Mouse (Mus musculus) testis, postnatal 14 days (tissue): ENCODE results near the gene Atp5d.

Source experiments
- DNase-seq: peaks from one replicate; pipeline ENCODE4 v3.0.0; 2021; ENCODE audit warnings: low spot score

Gene Atp5d

DNA sequence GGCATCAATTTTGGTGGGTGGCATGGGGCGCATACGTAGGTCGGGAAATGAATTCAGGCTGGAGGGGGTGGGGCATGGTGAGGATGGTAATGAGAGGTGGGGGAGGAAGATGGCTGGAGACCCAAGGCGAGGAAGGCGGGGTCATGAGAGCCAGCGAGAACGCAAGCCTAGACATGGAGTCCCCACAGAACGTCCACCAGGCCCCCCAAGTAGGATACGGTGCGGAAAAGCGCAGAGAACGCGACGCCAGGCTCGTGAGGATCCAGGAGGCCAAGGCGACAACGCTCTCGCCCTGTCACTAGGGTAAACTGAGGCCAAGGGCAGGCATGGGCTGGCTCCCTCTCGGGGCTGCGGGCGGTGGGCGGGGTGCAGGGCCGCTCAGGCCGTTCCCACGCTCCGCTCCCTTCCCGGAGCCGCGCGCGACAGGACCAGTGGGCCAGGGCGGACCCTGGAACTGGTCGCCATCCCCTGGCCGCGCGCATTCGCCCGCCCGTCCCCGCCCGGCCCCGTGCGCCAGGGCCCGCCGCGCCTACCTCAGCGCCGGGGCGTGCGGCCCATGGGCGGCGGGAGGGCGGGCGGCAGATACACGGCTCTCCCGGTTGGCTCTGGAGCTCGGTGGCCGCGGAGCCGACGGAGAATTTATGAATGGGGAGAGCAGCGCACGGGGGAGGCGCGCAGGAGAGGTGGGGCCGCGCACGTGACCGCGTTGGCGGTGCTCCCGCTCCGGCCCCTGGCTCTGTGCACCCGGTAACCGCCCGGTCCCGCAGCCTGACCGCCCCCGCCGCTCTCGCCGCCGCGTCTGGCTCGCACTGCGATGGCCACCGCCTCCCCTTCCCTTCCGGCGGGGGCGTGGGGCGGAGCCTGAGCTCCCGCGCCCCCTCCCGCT is at the start of gene Atp5d:
TSS of gene Atp5d (plus strand) at position 80 of the 886 bp plus-strand sequence.
- DNase-seq, result peak; percentile 69

DNA sequence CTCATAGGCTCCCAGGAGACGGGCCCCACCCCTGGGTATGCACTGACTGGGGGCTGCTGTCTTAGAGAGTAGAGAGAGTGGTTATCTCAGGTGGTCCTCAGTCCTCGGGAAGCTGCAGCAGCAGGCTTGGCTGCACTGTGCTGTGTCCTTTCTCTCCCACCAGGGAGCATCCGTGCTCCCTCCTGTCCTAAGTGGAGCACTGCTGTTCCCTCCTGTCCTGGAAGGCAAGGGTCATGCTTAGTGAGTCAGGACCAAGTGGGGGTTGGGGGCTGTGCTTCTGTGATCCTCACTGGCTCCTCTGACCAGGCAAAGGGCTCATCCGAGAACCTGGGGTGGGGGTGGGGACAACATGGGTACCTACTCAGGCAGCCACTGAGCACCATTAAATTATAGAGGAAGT is 49.3 kb upstream of the Atp5d start:
- DNase-seq, result no peak

DNA sequence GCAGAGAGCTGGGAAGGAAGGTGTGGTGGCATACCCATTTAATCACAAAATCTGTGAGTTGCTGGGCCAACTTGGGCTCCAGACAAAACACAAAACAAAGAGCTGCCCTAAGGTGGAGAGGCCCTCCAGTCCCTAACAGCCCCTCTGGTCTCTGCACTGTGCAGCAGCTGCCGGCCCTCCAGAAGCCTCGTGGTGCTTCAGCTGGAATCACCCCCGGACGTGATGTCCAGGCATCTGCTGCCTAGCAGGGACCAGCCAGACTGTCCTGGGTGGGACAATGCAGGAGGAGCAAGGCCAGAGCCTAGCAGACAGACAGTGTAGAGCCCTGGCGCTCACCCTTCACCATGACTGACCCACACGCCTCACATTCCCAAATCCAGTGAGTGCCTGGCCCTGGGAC is 46.9 kb upstream of the Atp5d start:
- DNase-seq, result no peak

DNA sequence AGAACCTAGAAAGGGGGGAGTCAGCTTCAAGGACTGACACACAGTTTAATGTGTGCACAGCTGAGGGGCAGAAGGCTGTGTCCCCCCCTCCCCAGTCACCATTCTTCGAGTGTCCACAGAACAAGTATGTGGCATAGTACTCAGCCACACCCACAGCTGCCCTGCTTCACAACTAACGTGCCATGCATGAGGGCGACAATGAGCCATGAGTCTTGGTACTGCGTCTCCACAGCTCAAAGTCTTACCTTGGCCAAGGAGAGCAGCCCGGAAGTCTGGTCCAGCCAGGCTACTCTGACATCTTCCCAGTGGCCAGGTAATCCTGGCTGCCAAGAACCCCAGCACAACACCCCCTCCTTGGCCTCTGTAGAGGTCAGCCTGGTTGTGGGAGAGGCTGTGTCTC is 45.7 kb upstream of the Atp5d start:
- DNase-seq, result no peak

DNA sequence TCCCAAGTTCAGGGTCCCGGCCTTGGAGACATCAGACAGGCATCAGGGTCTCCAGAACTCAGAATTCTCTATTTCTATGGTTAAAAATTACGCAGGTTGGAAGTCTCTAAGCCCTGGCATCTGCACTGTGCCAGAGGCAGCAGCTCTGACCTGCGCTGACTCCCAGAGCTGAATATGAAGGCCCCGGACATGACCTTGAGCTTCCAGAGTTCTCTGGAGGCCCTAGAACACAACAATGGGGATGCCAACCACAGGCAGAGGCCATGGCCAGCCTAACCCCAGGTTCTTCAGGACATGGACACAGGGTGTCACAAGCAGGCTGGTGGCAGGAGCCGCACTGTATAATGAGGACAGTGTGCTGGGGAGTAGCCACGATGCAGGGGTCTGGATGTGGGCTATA is 44.3 kb upstream of the Atp5d start:
- DNase-seq, result no peak

DNA sequence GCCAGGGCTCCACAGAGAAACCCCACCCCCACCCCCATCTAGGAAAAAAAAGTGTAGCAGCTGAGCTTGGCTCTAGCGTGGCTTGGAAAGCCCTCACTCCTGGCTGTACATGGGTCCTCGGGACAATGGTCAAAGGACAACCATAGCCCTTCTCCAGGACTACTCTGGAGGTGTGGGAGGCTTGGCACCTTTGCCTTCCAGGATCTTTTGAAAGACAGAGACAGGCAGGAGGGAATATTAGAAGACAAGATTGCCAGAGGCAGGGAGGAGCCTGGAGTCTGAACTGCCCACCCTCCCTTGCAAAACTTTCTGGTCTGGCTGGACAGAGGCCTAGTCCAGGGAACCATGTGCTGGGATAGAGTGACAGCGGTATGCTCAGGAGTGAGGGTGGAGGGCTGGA is 43.7 kb upstream of the Atp5d start:
- DNase-seq, result no peak

DNA sequence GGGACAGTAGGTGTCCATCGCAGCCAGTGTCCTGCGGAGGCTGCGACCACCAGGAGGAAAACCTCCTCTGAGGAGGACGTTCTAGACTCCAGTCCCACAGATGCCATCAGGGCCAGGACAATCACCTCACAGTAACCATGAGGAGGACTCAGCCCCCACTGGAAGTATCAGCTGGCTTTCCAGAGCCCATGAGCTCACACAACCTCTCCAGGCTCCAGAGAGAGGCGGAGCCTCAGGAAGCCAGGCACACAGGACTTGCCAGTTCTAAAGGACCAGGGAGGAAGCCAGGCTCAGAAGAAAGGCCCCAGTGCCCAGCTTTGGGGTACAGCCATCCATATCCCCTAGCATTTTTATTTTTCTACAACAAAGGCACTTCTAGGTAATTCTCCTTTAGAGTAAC is 42.9 kb upstream of the Atp5d start:
- DNase-seq, result no peak

DNA sequence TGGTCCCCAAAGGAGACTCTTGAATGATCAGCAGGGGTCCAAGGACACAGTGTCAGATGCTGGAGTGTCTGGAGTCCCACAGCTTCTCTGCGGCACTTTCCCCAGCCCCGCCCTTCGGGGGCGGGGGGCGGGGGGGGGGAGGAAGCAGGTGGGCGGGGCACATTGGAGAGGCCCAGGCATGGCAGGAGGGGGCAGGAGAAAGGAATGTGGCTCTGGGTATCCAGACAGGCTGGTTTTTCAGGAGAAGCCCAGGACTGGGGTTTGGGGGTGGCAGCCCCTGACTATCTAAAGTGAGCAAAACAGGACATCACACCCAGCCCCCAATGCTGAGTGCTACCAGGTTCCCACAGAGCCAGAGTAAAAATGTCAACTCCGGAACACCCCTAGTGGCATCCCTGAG is 41.2 kb upstream of the Atp5d start:
- DNase-seq, result no peak

DNA sequence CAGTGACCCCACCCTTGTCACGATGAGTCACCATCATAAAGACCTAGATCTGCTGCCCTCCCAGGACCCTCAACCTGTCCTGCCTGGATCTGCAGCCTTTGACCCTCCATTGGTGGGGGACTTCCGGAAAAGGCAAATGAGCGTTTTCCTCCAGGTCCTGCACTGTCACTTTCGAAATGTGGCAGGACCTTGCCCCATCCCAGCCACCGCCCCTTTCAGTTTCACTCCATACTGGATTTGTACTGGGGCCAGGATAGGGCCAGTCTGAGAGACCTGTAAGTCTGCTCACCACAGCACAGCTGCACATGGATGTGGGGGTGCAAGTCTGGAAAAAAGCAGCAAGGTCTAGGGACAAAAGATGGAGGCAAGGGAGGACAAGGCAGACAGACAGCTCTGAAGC is 39.8 kb upstream of the Atp5d start:
- DNase-seq, result no peak

DNA sequence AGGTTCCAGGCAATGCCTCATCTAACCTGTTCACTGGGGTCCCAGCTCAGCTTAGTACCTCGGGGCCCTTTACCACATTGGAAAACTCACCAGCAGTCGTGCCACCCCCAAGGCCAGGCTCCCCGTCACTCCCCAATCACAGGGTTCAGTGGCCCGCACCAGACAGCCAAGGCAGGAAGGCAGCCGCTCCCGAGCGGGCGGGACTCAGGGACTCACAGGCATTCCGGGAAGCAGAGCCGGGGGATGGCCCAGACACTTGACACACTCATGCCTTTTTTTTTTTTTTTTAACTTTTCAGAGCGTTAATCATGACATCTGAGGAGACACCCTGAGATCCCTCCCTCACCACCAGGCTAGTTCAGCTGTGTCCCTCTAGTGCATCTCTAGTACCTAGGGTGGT is 37.5 kb upstream of the Atp5d start:
- DNase-seq, result no peak

DNA sequence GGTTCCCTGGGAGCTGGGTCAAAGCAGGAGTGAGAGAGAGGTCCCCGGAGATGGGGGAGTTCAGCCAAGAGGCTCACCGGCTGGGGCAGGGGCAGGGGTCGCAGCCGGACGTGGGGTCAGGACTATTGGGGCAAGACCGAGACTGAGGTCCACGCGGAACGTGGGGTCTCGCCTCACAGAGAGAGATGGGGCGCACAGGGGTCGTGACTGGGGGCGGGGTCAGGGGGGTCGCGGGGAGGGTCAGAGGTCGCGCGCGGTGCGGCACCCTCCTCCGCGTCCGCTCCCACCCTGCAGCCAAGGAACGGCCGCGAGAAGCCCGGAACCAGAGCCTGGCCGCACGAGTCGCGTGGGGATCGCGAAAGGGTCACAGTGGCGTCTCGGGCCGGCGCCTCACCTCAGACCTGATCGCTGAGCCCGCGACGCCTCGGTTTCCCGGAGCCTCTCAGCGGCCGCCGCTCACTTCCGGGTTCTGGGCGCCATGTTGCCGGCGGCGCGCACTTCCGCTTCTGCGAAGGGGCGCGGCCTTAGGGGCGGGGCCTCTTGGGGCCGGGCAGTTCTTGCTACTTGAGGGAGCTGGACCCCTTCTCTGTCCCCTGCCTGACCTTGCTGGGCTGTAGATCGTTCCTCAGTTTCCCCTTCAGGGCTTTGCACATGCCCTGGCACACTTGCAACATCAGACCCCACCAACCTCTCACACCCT is 36.1 kb upstream of the Atp5d start:
- peak; percentile 86 for DNase-seq

DNA sequence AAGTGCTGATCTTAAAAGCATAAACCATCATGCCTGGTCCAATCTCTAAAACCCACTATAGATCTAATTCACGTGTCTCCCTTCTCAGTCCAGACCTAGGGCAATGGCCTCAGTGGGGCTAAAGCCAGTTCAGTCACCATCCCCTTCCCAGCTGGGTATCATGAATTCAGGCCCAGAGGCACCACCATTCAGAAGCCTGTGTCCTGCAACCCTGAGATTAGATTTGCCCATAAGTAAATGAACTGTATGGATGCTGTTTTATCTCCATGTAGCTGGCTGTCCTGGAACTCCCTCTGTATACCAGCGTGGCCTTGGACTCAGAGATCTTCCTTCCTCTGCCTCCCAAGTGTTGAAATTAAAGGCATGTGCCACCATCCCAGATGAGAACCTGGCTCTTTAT is 35.4 kb upstream of the Atp5d start:
- no peak for DNase-seq

DNA sequence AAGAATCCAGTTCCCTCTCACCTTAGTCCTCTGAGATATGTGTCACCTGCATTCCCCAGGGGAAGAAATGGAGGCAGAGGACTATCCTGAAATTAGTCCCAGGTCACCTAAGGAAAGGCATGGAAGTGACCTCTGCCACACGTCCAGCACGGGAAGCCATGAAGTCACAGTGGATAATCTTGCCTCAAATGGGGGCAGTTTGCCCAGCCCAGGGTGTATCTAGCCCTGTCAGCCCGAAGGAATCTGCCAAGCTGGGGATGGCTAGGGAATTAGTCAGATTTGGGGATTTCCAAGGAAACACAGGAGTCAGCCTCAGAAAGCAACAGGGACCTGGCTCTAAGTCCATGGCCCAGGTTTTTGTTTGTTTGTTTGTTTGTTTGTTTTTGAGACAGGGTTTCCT is 34.3 kb upstream of the Atp5d start:
- no peak for DNase-seq

DNA sequence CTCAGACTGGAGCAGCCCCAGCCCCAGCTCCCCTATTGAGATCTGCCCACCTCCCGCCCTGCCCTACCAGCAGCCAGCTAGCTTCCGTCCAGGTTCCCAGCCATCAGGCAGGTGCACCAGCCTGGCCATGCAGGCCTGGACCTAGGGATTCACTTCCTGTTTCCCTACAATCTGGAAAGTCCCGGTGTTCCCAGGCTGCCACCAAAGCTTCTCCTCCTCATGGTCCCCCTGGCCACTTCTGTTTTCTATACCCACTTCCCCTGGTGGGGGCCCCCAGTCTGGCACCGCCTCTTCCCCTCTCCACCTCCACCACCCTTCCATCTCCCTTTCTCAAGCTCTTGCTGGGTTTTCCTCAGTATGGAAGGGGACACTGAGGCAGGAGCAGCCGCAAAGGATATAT is 33.0 kb upstream of the Atp5d start, which contains the start of gene Sbno2:
TSS of gene Sbno2 (minus strand) at position 112 of the 400 bp plus-strand sequence.
- no peak for DNase-seq

DNA sequence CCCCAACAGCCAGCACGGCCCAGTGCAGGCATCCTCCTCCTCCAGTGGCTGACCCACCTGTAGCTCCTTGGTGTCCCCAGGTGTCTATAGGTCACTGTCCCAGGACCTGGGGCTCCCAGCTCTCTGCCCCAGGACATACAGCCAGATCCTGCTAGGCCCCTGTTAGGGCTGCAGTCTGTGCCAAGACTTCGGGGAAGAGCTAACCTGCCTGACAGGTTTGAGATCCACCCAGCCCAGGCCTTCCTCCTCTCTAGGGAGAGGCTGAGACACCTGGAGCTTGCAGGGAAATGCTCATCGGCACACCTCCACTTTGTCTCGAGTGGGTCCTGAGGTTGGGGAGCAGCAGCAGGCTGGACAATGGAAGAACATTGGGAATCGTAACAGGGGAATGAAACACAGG is 32.5 kb upstream of the Atp5d start:
- no peak for DNase-seq

DNA sequence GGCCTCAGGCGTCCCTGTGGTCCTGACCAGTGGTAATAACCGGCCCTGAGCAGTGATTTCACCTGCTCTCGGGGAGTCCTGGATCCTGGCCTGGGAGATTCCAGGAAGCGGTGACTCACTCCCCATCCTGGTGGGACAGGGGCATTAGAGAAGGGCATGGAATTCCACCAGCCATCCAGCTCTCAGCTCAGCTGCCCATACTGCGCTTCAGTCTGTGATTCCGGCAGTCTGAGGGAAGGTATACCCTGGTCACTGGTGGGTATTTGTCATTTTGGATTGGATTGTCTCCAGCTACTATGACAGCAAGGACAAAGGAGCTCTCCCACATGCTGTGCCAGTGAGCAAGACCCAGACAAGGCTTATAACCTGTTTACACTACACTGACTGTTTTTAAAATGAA is 30.8 kb upstream of the Atp5d start:
- DNase-seq, result no peak

DNA sequence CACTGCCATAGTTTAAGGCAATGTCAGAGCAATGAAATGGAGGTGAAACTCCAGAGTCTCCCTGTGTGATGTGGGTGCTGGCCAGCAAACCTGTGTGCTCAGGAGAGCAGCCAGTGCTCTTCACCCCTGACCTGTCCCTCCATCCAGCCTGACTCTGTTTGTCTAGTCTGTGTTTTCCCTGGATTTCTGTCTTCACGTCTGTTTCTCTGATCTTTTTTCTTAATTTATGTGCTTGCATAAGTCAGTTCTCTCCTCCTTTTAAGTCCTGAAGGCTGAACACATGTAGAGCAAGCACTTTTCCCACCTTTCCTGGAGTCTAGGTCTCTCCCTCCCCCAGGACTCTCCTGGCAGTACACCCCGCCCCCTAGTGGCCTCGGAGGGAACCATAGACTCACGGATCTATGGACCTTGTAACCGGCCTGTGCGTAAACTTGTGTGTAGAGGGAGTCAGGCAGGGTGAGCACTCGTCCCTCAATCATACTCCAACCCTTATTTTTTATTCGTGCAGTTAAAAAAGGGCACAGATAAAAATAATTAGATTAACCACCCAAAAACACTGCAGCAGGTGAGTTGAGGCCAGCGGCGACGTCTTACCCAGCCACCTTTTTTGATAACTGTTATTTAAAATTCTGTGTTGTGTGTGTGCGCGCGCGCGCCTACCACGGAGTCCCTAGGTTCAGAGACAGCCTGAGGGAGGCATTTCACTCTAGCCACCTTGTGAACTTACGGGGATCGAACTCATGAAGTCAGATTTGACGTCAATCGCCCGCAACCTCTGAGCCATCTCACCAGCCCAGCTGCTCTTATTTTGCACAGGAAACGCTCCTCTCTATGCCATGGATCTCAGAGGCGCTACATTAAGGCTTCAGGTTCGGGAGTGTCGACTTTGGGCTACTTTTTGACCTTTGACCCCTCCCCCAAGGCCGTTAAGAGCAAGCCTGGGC is 23.8 kb upstream of the Atp5d start:
- DNase-seq, result peak; percentile 87

DNA sequence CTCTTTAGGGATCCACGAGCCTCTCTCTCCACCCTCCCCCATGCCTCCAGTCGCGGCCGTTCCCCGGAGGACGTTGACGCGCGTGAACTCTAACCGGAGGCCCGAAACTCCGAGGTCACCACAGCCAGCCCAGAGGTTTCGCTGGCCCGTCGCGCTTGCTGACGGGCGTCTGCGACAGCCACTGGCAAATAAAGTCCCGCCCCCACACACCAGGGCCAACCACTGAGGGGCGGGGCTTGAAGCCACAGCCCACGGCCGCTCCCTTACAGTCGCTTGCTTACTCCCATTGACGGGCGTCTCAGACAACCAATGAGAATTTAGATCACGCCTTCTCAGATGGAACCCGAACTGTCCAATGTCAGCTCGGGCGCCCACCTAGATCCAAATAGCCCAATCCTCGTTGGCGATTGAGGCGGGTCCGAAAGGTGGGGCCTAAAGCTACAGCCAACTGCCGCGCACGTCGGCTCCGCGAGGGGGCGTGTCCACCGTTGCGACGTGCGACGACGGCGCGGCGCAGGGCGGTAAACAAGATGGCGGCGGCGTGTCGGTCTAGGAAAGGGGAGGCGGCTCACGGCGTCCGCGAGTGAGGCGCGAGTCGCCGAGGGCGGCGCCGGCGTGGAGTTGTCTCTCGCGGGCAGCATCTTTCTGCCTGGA is 23.0 kb upstream of the Atp5d start, which contains the start of gene Stk11:
TSS of gene Stk11 (plus strand) at position 514 of the 654 bp plus-strand sequence.
- peak; percentile 100 for DNase-seq

DNA sequence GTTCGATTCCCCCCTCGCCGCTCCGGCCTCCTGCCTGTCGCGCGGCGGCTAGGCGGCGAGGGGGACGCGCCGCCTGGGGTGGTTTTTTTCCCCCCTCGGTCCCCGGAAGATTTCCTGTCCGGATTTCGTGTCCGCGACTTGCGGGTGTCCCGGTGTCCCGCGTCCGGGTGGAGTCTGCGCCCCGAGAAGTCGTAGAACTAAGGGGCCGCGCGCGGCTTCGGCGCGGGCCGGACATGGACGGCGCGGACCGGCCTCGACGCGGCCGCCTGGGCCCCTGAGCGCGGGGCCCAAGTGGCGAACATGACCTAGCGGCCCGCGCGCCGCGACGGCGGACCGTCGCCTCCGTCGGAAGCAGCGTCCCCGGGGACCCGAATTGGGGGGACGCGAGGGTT is 22.5 kb upstream of the Atp5d start:
- DNase-seq, result peak; percentile 87

DNA sequence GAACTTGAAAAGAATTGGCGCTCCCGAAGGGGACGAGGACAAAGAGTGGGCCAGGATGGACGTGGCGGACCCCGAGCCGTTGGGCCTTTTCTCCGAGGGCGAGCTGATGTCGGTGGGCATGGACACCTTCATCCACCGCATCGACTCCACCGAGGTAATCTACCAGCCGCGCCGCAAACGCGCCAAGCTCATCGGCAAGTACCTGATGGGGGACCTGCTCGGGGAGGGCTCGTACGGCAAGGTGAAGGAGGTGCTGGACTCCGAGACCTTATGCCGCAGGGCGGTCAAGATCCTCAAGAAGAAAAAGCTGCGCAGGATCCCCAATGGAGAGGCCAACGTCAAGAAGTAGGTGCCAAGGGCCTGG is 21.9 kb upstream of the Atp5d start:
- DNase-seq, result no peak

DNA sequence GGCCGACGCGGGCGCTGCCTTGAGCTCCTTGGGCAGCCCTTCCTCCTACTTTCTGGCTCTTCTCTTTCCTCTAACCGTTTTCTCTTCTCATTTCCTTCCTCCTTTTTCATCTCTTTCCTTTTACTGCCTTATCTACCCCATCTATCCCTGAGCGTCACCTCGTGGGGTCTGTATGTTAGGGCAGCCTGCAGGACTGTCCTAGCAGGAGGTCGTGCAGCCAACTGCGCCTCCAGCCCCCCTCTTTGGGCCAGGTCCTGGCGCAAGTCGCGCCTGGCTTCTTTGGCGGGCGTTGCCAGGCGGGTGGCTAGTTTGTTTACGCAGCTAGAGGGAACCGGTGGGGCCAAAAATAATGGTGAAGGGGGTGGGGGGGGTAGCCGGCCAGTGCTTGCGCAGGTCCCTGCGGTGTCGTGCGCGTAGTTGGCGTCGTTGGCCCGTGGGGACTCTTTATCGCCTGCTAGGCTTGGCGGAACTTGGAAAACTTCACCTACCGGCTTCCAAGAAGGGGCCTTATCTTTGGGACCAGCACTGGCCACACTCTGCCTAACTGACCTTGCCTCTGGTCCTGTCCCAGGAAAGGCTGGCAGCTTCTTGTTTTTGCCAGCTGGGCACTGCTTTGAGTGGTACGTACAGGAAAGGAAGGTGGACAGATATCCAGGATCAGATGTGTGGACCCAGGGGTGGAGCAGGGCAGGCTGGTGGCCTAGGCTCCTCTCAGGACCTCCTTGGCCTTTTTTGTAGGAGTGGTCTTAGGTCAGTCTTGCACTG is 21.3 kb upstream of the Atp5d start:
- DNase-seq, result no peak
